Mouse (Mus musculus): ENCODE data around the gene Gm10644.

DNA sequence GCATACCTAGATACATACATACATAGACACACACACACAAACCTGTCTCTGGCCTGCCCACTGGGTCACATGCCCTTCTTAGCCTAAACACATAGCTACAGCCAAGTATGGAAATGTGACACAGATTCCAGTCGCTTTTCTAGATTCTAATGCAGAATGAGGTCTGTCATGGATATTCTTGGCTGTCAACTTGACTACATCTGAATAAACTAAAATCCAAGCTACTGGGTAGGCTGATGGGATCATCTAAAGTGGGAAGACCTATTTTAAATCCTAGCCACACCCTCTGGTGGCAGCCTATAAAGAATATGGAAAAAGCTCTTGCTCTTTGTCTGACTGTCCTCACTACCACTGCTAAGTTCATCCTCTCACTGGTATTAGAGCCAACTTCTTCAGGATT is 12.6 kb downstream of the Gm10644 start:
- no peak for TF ChIP-seq GATA1 (IDR thresholded peaks at IDR 0.05; ENCODE audit: borderline replicate concordance, low read length)
- TF ChIP-seq FLI1 (IDR thresholded peaks at IDR 0.05; ENCODE audit: low read length), result no peak

All from megakaryocyte, embryonic 14.5 days (primary cell).